Mouse (Mus musculus): ENCODE results near the gene Emp1. TPM values are rescaled to one million over a fixed set of nuclear protein-coding genes. Genes with fewer than 3 reads are reported as not detected.

Emp1 gene
- polyA plus RNA-seq, 1 experiment, result 112 TPM

GRCm38 (mm10) chr6:135332737-135333281 is 29.5 kb upstream of the Emp1 start:
- TF ChIP-seq CEBPB (IDR thresholded peaks at IDR 0.05; ENCODE audit: insufficient read depth, poor library complexity, severe bottlenecking) (no peak), E2F4 (IDR thresholded peaks at IDR 0.05; ENCODE audit: insufficient read depth) (no peak), USF1 (IDR thresholded peaks at IDR 0.05; ENCODE audit: low read depth) (no peak), TCF3 (IDR thresholded peaks at IDR 0.05; ENCODE audit: insufficient read length, low read depth) (no peak), MYOD1 (IDR thresholded peaks at IDR 0.05; ENCODE audit: control insufficient read depth in 1 of 3, insufficient read length in 2 of 3, low read depth in 2 of 3) (no peak), MAX (IDR thresholded peaks at IDR 0.05; ENCODE audit: low read depth) (no peak), POLR2A (IDR thresholded peaks at IDR 0.05; ENCODE audit: insufficient read length, low read depth) (no peak), TCF12 (IDR thresholded peaks at IDR 0.05; ENCODE audit: insufficient read depth, poor library complexity, severe bottlenecking) (no peak), SRF (IDR thresholded peaks at IDR 0.05; ENCODE audit: control insufficient read depth, insufficient read length, low read depth) (no peak), REST (IDR thresholded peaks at IDR 0.05; ENCODE audit: insufficient read depth, insufficient read length) (no peak), MYOG (IDR thresholded peaks at IDR 0.05; ENCODE audit: control insufficient read depth in 1 of 3, insufficient read depth in 1 of 3, insufficient read length in 2 of 3, low read depth in 2 of 3) (no peak), POLR2AphosphoS2 (IDR thresholded peaks at IDR 0.05; ENCODE audit: insufficient read length, low read depth) (no peak)
- H3ac ChIP-seq (ENCODE audit: control insufficient read depth, insufficient read length), result no peak overlapping the region
- H3K4me2 ChIP-seq (ENCODE audit: low read depth), result no peak overlapping the region
- H3K79me2 ChIP-seq (ENCODE audit: control insufficient read depth, insufficient read depth), result no peaks in the 10 kb centered on the region
- H3K27me3 ChIP-seq (ENCODE audit: control insufficient read depth, insufficient read depth, insufficient read length), result no peaks in the 10 kb centered on the region
- H3K4me3 ChIP-seq, result no peak overlapping the region
- no peaks in the 10 kb centered on the region for H3K36me3 ChIP-seq (ENCODE audit: control insufficient read depth, insufficient read depth)

DNA sequence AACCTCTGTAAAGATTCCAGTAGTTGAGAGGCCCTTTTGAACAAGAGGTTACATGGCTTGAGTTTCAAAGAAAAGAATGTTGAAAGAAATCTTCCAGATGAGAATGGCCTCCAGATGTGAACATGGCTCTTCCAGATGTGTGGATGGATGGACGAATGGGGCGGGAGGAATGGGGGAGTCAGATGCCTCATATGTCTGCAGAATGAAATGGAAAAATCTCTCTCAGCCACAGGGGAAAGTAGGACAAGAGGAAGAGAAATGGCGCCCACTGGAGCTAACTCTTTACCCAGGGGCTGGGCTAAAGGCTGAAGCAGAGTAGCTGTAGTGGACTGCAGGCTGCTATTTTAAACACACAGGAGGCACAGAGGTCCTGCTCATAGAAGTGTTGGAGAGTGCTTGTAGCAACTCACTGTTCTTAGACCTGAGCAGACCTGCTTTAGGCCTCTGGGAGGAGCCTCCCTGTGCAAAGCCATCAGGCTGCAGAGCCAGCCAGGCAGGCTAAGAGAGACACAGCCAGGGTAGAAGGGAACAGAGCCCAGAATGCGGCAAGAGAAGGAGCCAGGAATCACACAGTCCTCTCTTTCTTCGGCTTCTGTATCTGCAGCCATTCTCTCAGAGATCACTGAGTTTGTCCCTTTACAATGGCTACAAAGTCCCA is 28.2 kb upstream of the Emp1 start:
- no peak for TF ChIP-seq CEBPB (IDR thresholded peaks at IDR 0.05; ENCODE audit: insufficient read depth, poor library complexity, severe bottlenecking)
- TF ChIP-seq E2F4 (IDR thresholded peaks at IDR 0.05; ENCODE audit: insufficient read depth), result no peak
- TF ChIP-seq USF1 (IDR thresholded peaks at IDR 0.05; ENCODE audit: low read depth), result no peak
- TF ChIP-seq TCF12 (IDR thresholded peaks at IDR 0.05; ENCODE audit: insufficient read depth, poor library complexity, severe bottlenecking), result no peak
- no peak for TF ChIP-seq MAX (IDR thresholded peaks at IDR 0.05; ENCODE audit: low read depth)
- no peak for TF ChIP-seq MYOD1 (IDR thresholded peaks at IDR 0.05; ENCODE audit: control insufficient read depth in 1 of 3, insufficient read length in 2 of 3, low read depth in 2 of 3)
- TF ChIP-seq TCF3 (IDR thresholded peaks at IDR 0.05; ENCODE audit: insufficient read length, low read depth), result no peak
- no peak for TF ChIP-seq POLR2AphosphoS2 (IDR thresholded peaks at IDR 0.05; ENCODE audit: insufficient read length, low read depth)
- no peak for TF ChIP-seq MYOG (IDR thresholded peaks at IDR 0.05; ENCODE audit: control insufficient read depth in 1 of 3, insufficient read depth in 1 of 3, insufficient read length in 2 of 3, low read depth in 2 of 3)
- TF ChIP-seq SRF (IDR thresholded peaks at IDR 0.05; ENCODE audit: control insufficient read depth, insufficient read length, low read depth), result no peak
- Histone ChIP-seq H3K36me3 (ENCODE audit: control insufficient read depth, insufficient read depth) (no peaks in the 10 kb centered on the region), H3K4me3 (no peak overlapping the region), H3ac (ENCODE audit: control insufficient read depth, insufficient read length) (no peak overlapping the region), H3K27me3 (ENCODE audit: control insufficient read depth, insufficient read depth, insufficient read length) (no peaks in the 10 kb centered on the region), H3K4me2 (ENCODE audit: low read depth) (no peak overlapping the region), H3K79me2 (ENCODE audit: control insufficient read depth, insufficient read depth) (no peaks in the 10 kb centered on the region)

GRCm38 (mm10) chr6:135336376-135336775 is 26.0 kb upstream of the Emp1 start:
- no peak overlapping the region for H3ac ChIP-seq (ENCODE audit: control insufficient read depth, insufficient read length)
- no peaks in the 10 kb centered on the region for H3K36me3 ChIP-seq (ENCODE audit: control insufficient read depth, insufficient read depth)
- H3K79me2 ChIP-seq (ENCODE audit: control insufficient read depth, insufficient read depth), result no peaks in the 10 kb centered on the region
- TF ChIP-seq MYOD1 (IDR thresholded peaks at IDR 0.05; ENCODE audit: control insufficient read depth in 1 of 3, insufficient read length in 2 of 3, low read depth in 2 of 3), result no peak
- TF ChIP-seq TCF3 (IDR thresholded peaks at IDR 0.05; ENCODE audit: insufficient read length, low read depth), result no peak
- no peak for TF ChIP-seq USF1 (IDR thresholded peaks at IDR 0.05; ENCODE audit: low read depth)
- TF ChIP-seq E2F4 (IDR thresholded peaks at IDR 0.05; ENCODE audit: insufficient read depth), result no peak
- TF ChIP-seq POLR2A (IDR thresholded peaks at IDR 0.05; ENCODE audit: insufficient read length, low read depth), result no peak
- TF ChIP-seq MYOG (IDR thresholded peaks at IDR 0.05; ENCODE audit: control insufficient read depth in 1 of 3, insufficient read depth in 1 of 3, insufficient read length in 2 of 3, low read depth in 2 of 3), result no peak
- no peak for TF ChIP-seq MAX (IDR thresholded peaks at IDR 0.05; ENCODE audit: low read depth)
- TF ChIP-seq SRF (IDR thresholded peaks at IDR 0.05; ENCODE audit: control insufficient read depth, insufficient read length, low read depth), result no peak
- TF ChIP-seq TCF12 (IDR thresholded peaks at IDR 0.05; ENCODE audit: insufficient read depth, poor library complexity, severe bottlenecking), result no peak
- TF ChIP-seq POLR2AphosphoS2 (IDR thresholded peaks at IDR 0.05; ENCODE audit: insufficient read length, low read depth), result no peak
- no peak for TF ChIP-seq CEBPB (IDR thresholded peaks at IDR 0.05; ENCODE audit: insufficient read depth, poor library complexity, severe bottlenecking)
- TF ChIP-seq REST (IDR thresholded peaks at IDR 0.05; ENCODE audit: insufficient read depth, insufficient read length), result no peak
- H3K4me2 ChIP-seq (ENCODE audit: low read depth), result no peak overlapping the region
- H3K27me3 ChIP-seq (ENCODE audit: control insufficient read depth, insufficient read depth, insufficient read length), result no peaks in the 10 kb centered on the region
- H3K4me3 ChIP-seq, result no peak overlapping the region

DNA sequence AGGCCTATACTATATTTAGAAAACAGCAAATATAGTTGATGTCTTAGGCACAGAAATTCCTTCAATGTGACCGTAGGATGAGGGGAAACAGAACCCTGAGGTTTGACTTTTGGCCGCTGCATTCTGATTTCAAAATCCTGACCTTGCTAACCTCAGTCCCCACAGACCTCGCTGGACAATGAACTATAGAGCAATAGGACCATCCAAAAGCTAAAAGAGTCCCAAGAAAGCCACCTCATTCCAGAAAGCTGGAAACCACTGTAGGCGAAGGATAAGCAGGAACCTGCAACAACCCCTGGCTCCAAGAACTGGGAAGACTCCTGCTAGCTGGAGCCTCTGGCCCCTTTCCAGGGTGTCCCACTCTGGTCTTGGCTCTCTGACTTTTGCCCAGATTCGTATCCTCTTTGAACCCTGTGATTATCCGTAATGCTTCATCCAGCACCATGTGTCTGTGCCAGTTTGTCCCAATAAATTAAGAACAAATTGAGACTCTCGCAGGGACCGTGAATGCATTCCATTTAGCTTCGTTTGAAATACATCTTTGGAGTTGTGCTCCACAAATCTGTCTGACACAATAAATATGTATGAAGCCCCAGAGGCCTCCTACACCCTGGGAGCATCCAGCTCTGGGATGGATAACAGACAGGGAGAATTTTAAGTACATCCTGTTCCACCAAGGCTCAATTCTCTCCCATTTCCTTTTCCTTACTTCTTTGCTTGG is 21.8 kb upstream of the Emp1 start:
- TF ChIP-seq REST (IDR thresholded peaks at IDR 0.05; ENCODE audit: insufficient read depth, insufficient read length) (no peak), TCF12 (IDR thresholded peaks at IDR 0.05; ENCODE audit: insufficient read depth, poor library complexity, severe bottlenecking) (no peak), POLR2AphosphoS2 (IDR thresholded peaks at IDR 0.05; ENCODE audit: insufficient read length, low read depth) (no peak), TCF3 (IDR thresholded peaks at IDR 0.05; ENCODE audit: insufficient read length, low read depth) (no peak), SRF (IDR thresholded peaks at IDR 0.05; ENCODE audit: control insufficient read depth, insufficient read length, low read depth) (no peak), MYOD1 (IDR thresholded peaks at IDR 0.05; ENCODE audit: control insufficient read depth in 1 of 3, insufficient read length in 2 of 3, low read depth in 2 of 3) (no peak), CEBPB (IDR thresholded peaks at IDR 0.05; ENCODE audit: insufficient read depth, poor library complexity, severe bottlenecking) (no peak), USF1 (IDR thresholded peaks at IDR 0.05; ENCODE audit: low read depth) (no peak), MYOG (IDR thresholded peaks at IDR 0.05; ENCODE audit: control insufficient read depth in 1 of 3, insufficient read depth in 1 of 3, insufficient read length in 2 of 3, low read depth in 2 of 3) (no peak), E2F4 (IDR thresholded peaks at IDR 0.05; ENCODE audit: insufficient read depth) (no peak), MAX (IDR thresholded peaks at IDR 0.05; ENCODE audit: low read depth) (no peak), POLR2A (IDR thresholded peaks at IDR 0.05; ENCODE audit: insufficient read length, low read depth) (no peak)
- no peaks in the 10 kb centered on the region for H3K27me3 ChIP-seq (ENCODE audit: control insufficient read depth, insufficient read depth, insufficient read length)
- no peak overlapping the region for H3K4me3 ChIP-seq
- H3K36me3 ChIP-seq (ENCODE audit: control insufficient read depth, insufficient read depth), result no peaks in the 10 kb centered on the region
- H3K4me2 ChIP-seq (ENCODE audit: low read depth), result peak overlapping the region; percentile 41
- no peaks in the 10 kb centered on the region for H3K79me2 ChIP-seq (ENCODE audit: control insufficient read depth, insufficient read depth)
- no peak overlapping the region for H3ac ChIP-seq (ENCODE audit: control insufficient read depth, insufficient read length)
